Mouse (Mus musculus) layer of hippocampus, adult 6 months (tissue): Measurements from ENCODE around the gene Cd3e. TPM values are rescaled to one million over a fixed set of nuclear protein-coding genes. Genes with fewer than 3 reads are reported as not detected.

ENCODE experiments used
- long read RNA-seq, 2 experiments: library from polyadenylated mRNA; unstranded; transcript quantifications; one replicate each; pipeline ENCODE4 v2.0.0; 2019 to 2020
- polyA plus RNA-seq: library from polyadenylated mRNA; unstranded; fragments of <200 nt; fragmentation: Nextera tagmentation; gene quantifications from 2 replicates; pipeline ENCODE4 v1.2.3, GENCODE M21; 2021

The Cd3e gene
- polyA plus RNA-seq, result 0.15 TPM in 1 of 2 replicates, not detected in the other
- long read RNA-seq, experiment 1, result 0 reads
- long read RNA-seq, experiment 2, result 0 reads

DNA sequence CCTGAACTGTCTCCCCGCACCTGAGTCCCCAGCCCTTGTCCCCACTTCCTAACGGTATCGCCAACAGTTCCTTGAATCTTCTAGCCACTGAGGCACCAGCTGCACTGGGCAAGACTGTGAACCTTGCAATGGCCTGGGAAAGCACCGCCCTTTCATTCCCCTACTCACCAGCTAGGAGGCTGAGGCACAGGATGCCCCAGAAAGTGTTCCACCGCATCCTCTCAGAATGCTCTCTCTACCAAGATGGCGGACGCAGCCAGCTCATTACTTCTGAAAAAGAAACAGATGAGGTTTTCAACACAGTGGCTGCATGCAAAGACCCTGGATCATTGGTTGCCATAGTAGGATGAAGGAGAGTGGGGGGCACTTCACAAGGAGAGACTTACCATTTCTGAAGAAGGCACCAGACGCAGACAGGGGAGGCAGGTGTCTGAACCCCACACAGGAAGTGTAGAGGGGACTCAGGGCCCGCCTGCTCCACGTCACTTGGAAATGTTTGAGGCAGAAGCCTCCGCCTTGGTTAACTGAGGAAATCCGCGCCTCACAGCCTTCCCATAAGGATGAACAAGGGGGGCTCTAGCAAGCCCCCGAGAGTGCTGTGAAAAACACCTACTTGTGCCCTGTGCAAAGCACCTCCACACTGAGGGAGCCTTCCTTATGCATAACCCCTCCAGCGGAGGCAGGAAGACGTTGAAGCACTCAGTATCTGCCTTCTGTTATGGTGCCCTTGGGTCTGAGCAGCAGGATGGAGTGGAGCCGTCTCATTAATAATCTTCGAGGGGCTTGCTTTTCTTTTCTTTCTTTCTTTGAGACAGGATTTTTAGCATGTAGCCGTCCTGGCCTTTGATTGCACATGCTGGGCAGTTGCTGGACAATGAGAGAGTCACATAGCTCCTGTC is at the start of gene Cd3e:
Gene Cd3e (minus strand): TSS at position 448 of the 899 bp plus-strand sequence.

DNA sequence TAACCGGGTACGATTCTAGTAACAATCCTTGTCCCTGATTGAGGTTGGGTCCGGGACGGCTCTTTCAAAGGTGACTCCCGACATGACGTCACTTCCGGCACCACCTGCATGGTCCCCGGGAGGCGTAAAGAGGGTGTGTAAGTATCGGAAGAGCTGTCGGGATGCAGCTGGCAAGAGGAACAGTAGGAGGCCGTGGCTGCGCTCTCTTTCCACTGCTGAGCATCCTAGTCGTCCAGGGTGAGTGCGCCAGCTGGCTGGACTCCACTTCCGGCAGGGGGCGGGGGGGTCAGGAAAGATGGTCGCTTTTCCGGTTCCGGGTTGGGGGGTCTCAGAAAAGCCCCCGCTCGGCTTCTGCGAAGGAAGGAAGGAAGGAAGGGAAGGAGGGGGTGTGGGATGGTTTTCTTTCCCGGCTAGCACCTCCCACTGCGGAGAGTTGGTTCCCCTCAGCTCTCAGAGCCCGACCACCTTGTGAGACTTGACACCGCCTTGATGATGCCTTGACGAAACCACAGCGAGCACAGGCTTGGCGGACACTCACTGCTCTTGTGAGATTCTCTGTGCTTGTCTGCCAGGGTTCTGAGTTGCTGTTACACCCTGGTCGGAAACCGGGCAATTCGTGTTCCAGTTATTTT is 45.8 kb upstream of the Cd3e start, which contains the start of gene Mpzl3:
Gene Mpzl3 (plus strand): TSS at position 105 of the 632 bp plus-strand sequence.

DNA sequence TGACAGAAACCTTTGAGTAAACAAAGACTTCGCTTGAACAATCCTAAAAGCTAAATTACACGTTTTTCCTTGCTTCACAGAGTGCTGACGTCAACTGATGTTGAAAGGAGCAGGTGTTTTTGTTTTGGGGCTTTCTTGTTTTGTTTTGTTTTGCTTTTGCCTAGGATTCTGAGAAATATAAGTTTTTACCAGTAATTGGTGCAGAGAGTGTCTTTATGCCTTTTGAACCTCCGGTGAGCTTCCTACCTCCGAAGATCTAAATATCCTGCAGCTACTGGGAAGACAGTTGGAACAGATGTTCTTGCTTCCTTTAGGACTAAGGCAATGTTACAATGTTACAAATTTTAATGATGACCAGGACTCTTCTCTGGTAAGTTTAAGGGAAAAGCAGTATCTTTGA is 30.1 kb upstream of the Cd3e start, which contains the start of gene Mpzl2:
Gene Mpzl2 (plus strand): TSS at position 301 of the 400 bp plus-strand sequence.

DNA sequence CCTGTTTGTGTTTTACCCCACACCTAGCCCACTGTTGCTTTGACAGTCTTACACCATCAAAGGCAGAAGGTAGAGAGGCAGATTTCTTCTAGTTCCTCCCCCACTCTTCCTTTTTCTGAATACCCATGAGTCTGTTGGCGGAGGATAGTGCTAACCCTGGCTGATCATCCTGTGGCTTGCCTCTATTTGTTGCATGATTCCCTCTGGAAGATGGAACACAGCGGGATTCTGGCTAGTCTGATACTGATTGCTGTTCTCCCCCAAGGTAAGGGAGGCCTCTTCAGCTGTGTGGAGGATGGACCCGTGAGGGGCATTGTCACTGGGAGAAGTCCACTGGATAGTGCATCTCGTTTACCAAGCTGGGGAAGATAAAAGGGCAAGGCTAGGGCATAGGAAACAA is 27.8 kb downstream of the Cd3e start, which contains the start of gene Cd3d:
Gene Cd3d (plus strand): TSS at position 111 of the 400 bp plus-strand sequence.

DNA sequence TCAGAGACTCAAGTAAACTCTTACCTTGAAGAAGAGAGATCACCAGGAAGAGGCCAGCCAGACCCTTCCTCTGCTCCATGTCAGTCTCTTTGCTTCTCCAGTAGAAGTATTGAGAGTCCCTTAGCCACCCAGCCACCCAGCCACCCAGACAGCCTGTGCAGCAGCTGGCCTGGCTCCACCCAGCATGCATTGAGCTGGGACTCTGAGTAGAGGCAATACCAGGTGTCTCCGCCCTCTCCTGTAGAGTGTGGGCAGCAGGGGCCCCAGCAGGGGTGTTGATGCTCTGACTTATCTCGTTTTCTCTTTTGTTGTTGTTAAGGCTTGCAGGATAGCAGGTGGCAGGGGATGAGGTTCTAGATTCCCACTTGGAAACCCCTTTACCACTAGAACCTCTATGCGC is 29.2 kb downstream of the Cd3e start, which contains the start of gene Cd3g:
Gene Cd3g (minus strand): TSS at position 190 of the 400 bp plus-strand sequence.

DNA sequence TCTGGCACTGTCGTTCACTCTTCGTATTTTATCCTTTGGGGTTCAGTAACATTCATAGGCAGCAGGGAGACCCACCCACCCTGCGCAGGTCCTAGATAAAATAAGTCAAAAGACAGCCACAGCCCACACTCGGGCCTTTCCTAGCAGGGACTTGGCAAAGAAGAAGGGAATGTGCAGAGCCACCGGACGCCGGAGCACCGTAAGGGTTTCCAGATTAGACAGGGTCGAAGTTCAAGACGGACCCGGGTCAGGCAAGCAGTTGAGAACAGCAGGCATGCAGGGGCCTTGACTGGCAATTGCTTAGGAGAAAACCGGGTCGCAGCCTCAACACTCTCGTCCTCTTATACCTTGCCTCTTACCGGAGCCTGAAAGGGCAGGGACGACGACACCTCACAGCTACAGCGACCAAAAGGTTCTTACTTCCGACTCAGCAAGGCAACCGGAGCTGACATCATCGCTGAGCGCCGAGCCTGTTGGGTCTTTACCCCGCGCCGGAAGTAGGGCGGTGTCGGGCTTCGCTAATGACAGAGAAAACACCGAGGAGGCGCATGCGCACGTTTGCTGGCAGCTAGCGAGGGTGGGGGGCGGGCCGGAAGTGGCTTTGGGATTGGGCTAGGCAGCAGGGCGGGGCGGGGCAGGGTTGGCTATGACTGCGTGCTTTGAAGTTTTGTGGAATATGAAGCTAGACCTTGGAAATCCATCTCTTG is 44.1 kb downstream of the Cd3e start, which contains the start of gene Ube4a:
Gene Ube4a (minus strand): TSS at position 475 of the 707 bp plus-strand sequence.

Other genes starting within 250 kb of the Cd3e start
- 41.7 and 45.5 TPM in 2 replicates for gene Arcn1, start 241.8 kb downstream of the Cd3e start, polyA plus RNA-seq
- gene Ift46, start 241.7 kb downstream of the Cd3e start, polyA plus RNA-seq, result 60.9 and 65.4 TPM in 2 replicates
- gene Tmem25, start 210.3 kb downstream of the Cd3e start, polyA plus RNA-seq, result 50.8 and 62.4 TPM in 2 replicates
- gene Ttc36, start 206.6 kb downstream of the Cd3e start, polyA plus RNA-seq, result not detected in 2 replicates
- gene Kmt2a, start 128.3 kb downstream of the Cd3e start, polyA plus RNA-seq, result 4.4 and 4.8 TPM in 2 replicates
- gene Atp5l, start 88.9 kb downstream of the Cd3e start, polyA plus RNA-seq, result 1,476 and 1,758 TPM in 2 replicates
- 42.6 and 43.5 TPM in 2 replicates for gene Ube4a, start 44.0 kb downstream of the Cd3e start, polyA plus RNA-seq
- 0.24 and 0.44 TPM in 2 replicates for gene Cd3g, start 29.2 kb downstream of the Cd3e start, polyA plus RNA-seq
- gene Cd3d, start 27.8 kb downstream of the Cd3e start, polyA plus RNA-seq, result 0.24 and 0.25 TPM in 2 replicates
- 0.23 and 0.65 TPM in 2 replicates for gene Mpzl2, start 30.2 kb upstream of the Cd3e start, polyA plus RNA-seq
- 1.1 TPM in 2 replicates for gene Mpzl3, start 45.6 kb upstream of the Cd3e start, polyA plus RNA-seq
- 0.18 and 0.26 TPM in 2 replicates for gene Jaml, start 69.6 kb upstream of the Cd3e start, polyA plus RNA-seq
- gene Scn2b, start 108.2 kb upstream of the Cd3e start, polyA plus RNA-seq, result 256 and 455 TPM in 2 replicates
- 2.8 and 2.9 TPM in 2 replicates for gene Scn4b, start 128.8 kb upstream of the Cd3e start, polyA plus RNA-seq
- gene BC049352, start 172.4 kb upstream of the Cd3e start, polyA plus RNA-seq, result 0.87 and 1.0 TPM in 2 replicates
- gene Tmprss4, start 194.5 kb upstream of the Cd3e start, polyA plus RNA-seq, result not detected in 2 replicates